Mouse (Mus musculus): ENCODE measurements around the gene BC067074.
"Not testable (repeated sequence)": the region's sequence is repeated elsewhere in the genome, so short reads cannot be mapped to it uniquely, and the experiment has no call there.

Gene BC067074

DNA sequence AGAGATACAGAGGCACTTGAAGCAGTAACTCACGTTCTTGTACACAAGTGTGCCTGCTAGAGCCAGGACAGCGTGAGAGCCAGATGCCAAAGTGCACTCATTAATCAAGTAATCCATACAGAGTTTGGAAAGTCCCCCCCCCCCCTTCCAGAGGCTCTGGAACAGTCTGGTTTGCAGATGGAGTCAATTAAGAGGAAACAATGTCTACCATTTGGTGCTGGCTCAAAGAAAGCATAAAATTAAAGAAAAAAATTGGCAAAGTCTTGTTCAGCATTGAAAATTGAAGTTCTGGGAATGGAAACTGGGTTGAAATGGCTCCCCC, 81.1 kb downstream of the BC067074 start:
- ATAC-seq (ENCODE audit: low TSS enrichment) = no peak

DNA sequence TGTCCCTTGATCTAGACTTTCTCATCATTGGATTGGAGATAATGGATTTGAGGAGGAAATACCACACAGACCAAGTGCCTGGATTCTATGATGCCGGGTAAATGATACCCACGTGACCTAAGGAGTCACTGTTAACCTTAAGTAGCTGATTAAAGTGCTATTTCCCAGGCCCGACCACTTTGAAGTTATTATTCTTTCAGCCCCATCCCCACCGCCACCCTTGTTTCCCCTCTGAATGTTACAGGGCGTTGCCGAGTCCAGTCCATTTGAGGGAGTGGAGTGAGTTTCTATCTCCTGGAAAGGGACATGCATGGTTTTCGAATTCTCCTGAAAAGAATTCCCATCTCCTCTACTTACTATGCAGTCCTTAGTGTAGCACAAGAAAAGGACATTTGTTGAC, 84.7 kb downstream of the BC067074 start:
- no peak for ATAC-seq (ENCODE audit: low TSS enrichment)

DNA sequence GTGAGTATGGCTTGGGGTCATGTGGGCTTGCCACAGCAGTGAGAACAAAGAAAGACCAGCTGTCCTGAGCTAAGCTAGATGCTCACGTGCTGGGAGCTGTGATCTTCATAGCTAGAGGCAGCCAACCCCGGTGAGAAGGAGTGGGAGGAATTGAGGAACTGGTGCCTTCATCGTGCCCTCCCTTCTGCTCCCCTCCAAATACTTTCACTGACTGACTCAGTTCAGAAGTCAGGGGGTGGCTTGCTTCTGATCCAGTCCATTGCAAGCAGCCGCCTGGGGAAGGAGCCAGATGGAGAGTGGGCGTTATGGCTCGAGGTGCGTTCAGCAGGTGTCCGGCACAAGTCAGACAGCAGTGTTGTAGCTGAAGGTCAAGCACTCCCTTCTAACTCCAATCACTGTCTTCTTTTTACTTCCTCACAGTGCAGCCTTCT, 86.0 kb downstream of the BC067074 start:
- ATAC-seq (ENCODE audit: low TSS enrichment) = peak; percentile 85

DNA sequence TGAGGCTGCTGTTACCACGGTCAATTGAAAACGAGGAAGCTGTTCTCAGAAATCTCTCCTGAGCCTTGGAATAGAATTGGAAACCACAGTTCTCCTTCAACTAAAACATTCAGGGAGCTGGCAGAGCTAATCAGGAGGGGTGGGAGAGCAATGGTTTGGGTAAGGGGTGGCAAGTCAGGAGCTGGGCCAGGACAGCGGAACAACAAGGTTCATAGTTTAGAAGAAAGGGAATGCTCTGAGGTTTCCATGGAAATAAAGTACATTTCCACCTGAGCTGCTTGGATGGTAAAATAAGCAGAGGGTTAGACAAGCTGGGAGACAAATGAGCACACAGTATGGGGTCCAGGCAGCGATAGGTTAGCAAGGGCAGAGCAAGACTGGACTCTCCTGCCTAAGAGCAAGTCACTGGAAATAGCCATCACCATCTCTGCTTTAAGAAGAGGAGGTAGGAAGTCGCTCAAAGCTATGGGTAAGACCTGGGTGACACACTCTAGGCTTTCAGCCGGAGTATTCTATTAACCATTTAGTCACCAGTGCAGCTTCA, 86.9 kb downstream of the BC067074 start:
- no peak for ATAC-seq (ENCODE audit: low TSS enrichment)

DNA sequence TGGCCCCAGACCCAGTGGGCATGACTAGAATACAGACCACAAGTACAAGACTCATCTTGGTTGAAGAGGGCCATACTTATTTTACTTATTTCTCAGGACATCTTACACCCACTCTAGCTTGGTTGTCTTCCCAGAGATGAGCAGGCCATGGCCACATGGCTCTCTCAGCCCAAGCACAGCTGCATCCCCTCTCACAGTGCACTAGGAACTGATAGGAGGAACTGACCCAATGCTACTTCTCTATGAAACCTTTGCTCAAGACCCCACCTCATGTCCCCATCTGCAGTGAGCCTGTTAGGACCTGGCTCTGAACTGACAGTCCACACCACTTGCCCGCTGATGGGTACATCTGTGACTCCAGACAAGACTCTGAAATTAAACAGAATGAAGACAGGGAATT, 88.8 kb downstream of the BC067074 start:
- ATAC-seq (ENCODE audit: low TSS enrichment) = peak; percentile 21; the same call in 1 of the 2 replicates

DNA sequence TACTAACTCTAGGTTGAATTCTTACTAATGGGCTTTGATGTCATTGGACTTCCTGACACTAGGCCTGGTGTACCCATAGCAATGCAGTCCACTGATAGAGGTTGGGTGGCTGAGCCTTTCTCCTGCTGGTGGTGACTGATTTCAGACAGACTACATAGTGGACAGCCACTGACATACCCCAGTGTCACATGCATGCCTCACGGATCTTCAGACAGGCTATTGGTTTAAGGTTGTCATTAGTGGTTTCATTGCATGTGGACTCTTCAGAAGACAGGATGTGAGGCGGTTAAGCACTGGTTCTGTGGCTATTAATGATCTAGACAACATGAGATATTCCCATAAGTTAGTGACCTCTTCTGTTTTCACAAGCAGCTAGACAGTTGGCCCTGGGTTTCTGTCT, 89.2 kb downstream of the BC067074 start:
- ATAC-seq (ENCODE audit: low TSS enrichment) = no peak

DNA sequence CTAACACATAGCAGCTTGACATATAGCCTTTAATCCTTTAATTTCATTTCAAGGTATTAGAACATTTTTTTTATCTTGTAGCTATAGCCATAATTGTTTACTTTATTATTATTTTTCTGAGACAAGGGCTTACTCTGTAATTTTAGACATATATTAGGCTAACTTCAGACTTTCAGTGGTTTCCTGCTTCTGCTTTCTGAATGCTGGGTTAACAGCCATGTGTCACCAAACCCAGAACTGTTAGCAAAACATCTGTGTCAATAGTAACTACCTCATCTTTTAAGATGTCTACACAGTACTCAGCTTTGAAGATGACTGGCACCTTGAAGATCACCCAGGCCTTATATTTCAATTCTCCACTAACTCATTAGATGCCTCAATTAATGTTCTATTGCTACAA, 89.8 kb downstream of the BC067074 start:
- not testable (repeated sequence) for ATAC-seq (ENCODE audit: low TSS enrichment)

DNA sequence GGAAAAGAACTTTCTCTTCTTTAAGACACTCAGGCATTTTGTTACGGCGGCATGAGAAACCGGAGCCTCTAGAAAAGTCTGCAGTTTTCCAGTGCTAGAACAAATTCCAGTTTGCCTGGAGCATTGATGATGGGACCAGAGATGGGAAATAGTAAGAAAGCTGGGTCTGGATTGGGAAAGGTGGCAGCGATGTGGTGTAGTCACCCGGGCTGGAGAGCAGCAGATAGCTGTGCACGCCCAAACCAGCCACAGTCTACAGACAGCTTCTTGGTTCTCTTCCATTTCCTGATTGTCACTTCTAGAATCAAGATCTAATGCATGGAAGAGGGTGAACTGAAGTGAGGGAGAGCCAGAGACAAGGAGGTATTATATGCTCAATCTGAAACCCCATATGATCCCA, 100.4 kb downstream of the BC067074 start:
- ATAC-seq (ENCODE audit: low TSS enrichment) = no peak

DNA sequence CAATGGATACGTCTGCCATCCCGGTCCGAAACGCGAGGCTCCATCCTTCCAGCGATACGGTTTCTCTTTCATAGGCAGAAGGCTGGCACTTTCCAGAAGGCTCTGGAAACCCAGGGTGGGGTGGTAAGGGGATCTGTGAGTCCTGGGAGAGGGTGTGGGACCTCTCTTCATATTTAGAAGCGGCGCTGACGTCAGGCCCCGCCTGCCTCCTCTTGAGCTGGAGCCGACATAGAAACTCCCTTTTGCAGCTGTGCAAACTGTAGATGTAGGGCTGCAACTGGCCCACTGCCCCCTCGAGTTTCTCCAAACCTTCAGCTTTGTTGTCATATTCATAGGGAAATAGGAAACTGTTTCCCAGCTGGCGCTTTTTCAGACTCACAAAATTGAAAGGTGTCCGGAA, 101.6 kb downstream of the BC067074 start:
- peak; percentile 90 for ATAC-seq (ENCODE audit: low TSS enrichment)

DNA sequence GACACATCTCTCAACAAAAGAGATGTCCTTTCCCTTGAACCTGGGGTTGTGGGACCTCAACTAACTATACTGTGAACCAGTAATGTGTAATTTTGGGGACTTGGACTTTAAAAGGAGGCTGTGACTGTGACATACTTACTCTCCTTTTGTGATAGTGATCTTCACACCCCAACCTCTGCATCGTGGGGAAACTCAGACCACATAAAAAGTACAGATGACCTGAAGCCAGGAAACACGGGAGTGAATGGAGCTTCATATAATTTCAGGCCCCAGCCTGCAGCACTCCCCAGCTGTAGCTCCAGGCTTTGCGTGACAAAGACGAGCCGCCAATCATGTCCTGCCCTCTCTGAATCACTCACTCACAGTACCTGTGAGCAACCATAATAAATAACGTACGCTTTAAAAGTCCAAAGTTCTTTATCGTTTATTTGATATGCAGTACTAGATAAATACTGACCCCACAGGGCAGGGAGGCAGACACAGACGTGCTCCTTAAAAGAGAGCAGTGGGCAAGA, 104.1 kb downstream of the BC067074 start:
- no peak for ATAC-seq (ENCODE audit: low TSS enrichment)

DNA sequence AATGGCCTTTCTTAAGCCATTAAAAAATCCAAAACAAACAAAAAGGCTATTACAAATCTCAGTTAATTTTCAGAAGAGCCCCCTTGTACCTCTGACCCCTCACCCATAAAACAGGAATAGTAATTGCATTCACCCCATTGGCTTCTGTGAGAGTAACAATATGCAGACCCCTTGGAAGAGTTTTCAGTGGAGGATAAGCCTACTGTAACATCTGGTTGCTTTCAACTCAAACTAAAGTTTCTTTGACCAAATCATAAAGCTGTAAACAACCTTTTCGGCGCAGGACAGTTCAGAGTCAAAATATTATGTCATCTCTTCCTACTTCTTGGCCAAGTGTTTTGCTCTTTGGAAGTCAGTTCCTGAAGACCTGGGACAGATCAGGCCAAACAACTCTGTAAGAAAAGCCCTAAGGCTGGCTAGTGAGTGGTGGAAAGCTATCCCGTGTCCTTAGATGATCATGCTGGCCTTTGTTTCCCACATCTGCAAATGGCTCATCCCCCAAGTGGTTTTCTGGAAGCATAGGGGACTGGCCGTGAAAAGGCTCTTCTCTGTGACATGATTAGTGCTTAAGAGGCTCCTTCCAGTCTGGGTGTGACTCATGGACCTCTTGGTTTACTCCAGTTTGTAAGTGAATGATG, 108.5 kb downstream of the BC067074 start:
- ATAC-seq (ENCODE audit: low TSS enrichment) = no peak

DNA sequence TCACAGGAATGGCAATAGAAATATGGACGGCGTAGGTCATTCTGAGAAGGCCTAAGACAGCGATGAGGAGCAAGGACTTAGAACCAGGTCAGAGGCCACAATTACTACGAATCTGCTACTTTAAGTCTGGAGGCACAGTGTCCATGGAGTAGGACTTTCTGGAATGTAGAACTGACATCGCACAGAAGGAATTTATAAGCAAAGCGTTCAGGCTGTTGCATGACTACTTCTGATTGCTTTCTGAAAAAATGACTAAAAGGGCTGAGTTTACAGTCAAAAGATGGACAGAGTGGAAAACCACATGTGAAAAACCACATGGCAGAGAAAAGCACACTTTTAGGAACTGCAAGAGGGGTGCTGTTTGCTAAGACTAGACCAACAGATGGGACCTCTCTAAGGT, 110.7 kb downstream of the BC067074 start:
- no peak for ATAC-seq (ENCODE audit: low TSS enrichment)

DNA sequence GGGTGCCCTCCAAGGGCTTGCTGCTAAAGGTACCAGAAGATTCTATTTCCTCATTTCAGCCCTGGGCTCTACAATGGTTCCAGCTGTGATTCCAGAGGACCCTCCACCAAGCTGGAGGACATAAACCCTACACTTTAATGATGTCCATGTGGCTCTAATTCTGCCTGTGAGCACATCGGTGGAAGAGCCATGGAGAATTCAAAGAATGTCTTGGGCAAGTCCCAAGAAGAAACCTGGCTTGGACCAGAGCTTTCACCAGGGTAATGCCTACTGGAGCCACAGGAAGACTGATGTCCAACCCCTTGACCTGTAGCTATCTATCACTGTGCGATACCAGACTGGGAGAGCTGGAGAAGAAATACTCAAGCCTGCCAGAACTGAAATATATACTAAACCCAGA, 111.2 kb downstream of the BC067074 start:
- no peak for ATAC-seq (ENCODE audit: low TSS enrichment)

DNA sequence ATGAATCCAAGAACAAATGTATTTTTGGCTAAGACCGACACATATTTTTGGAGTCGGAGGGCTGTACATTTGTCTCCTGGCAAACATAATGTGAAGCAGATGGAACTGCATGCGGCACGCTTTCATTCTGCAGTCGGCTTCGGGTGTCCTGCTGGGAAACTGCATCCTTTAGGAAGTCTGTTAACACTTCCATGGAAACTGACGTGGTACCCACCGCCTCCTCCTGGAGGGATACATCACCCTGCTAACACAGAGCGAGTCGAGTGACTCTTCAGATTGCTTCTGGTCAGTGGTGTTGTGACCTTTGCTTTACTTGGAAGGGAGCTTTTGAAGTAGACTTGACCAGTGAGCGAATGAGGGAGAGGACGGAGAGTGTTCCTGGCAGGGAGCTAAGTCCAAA, 117.0 kb downstream of the BC067074 start:
- ATAC-seq (ENCODE audit: low TSS enrichment) = peak; percentile 89

DNA sequence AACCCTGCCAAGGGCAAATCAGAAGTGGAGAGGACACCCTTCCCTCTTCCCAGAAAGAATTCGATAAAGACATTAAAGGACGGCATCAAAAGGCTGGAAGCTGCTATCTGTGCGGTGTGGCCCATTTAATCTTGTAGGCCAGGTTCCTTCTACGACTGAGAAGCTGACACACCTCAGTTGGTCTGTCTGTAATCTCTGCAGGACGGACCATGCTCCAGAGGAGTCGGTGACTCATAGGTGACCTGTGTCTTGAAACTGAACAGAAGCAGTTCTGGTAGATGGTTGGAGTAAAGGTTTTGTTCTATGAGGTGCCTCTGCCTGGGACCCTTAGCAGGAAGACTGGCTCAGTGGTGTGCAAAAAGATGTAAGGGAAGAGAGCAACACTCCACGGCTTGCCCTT, 122.6 kb downstream of the BC067074 start:
- ATAC-seq (ENCODE audit: low TSS enrichment) = no peak

DNA sequence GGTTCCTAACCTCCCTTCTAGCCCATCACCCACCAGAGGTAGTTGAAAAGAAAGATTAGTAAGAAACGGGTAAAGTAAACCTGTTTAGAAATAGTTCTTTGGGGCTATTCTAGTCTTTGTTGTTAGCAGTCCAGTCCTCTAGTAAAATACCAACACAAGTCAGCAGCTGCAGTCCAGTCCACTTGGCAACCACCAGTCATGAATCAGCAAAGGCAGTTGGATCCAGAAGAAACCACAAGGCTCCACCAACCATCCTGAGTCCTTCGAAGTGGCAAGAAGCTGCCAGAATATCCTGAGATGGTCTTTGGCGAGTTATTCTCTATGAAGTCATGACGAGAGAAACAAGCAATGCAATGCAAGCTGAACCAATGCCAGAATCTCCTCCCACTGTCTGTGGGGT, 124.0 kb downstream of the BC067074 start:
- ATAC-seq (ENCODE audit: low TSS enrichment) = no peak

DNA sequence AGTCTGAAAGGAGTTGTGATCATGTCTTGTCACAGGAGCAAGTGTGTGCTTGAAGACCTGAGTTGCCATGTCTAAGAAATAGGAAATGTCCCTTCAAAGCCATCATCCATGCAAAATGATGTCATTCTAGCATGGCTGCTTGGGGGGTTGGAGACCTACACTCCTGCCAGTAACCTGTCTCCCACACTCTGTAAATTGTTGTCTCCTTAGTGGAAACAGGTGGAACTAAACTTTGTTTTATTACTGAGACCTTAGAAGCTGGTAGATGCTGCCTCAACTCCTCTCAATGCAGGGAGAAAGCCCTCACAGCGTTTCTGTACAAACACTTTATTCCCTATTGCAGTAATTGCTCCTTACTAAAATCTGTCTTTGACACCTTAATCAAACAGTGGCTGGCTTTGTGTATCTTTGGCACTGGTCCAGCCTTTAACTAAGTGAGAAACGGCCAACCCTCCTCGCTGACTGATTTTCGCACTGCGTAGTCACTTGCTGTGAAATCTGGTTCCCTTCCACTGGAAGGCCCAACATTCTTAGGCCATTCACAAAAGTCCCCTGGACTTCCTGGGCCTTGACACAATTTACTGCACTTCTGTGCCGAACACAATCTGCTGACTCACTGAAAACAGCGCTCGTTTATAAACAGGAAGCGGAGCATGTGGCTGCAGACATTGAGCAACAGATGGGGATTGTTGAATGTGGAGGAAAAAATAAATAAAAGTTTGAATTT, 125.0 kb downstream of the BC067074 start:
- ATAC-seq (ENCODE audit: low TSS enrichment) = peak; percentile 38

DNA sequence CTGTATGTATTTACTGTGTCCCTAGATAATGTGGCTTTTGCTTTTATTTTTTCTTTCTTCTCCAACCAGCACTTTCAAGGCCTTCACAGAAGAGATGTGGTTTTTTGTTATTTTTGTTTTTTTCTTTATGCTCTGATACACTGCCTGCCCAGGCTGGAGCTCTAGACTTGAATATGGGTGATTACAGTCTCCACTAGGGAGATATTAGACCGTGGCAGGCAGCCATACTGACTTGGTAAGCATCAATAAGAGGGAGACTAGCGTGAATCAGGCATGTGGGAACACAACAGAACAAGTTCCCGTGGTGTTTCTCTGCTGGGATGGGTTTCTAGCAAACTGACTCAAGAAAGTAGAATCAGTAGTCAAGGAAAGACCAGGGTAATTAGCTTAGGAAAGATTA, 125.7 kb downstream of the BC067074 start:
- ATAC-seq (ENCODE audit: low TSS enrichment) = no peak

DNA sequence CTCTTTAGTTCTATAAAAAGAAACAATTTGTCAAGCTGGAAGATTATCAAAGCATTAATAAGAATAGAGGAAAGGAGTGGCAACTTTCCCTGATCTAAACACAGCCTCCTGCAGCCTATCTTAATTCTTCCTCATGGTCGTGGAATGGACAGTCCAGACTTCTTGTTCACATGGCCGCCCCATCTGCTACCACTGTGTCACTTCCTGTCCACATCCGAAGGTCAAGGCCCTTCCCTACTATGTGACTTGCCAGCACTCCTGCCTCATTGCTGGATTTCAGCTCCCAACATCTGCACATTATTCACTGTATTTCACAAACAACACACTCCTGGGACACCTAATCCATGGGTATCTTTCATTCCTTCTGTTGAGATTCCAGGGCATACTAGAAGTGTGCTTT, 128.5 kb downstream of the BC067074 start:
- ATAC-seq (ENCODE audit: low TSS enrichment) = no peak

DNA sequence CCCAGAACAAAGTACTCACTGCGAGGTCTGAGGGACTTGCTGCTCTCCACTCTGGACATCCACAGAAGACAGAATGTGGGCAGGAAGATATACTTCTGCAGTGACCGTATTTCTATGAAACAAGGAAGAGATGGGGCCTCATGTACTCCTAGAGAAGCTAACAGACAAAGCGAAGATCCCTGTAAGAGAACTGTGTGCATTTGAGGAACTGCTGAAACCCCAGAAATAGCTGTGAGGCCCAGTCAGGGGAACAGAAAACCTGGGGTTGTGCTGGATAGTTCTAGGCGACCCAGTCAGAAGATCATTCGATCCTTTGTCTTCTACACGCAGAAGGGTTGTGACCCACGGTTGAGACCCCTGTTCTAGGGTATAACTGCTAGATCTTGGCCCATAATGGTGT, 130.9 kb downstream of the BC067074 start:
- ATAC-seq (ENCODE audit: low TSS enrichment) = no peak

DNA sequence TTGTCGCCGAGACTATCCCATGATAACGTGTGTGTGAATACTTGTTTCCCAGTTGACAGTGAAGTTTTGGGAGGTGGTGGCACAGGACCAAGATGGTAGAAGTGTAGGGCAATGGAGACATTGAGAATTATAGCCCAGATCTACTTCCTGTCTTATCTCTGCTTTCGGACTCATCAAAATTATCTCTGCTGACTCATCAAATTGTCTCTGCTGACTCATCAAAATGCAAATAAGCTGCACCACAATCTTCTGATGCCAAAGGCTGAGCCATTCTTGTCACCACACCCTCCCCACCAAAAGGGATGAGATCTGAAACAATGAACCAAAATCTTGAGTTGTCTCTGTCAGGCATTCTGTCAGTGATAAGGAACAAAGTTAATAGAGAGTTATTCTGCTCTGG, 132.9 kb downstream of the BC067074 start:
- no peak for ATAC-seq (ENCODE audit: low TSS enrichment)

All from frontal cortex, adult (tissue).